Mouse (Mus musculus): ENCODE results near the gene Ttn. TPM values are rescaled to one million over a fixed set of nuclear protein-coding genes. Genes with fewer than 3 reads are reported as not detected.

Ttn gene
- total RNA-seq, 2 experiments from 2014 or later: 3,850 to 4,932 TPM

DNA sequence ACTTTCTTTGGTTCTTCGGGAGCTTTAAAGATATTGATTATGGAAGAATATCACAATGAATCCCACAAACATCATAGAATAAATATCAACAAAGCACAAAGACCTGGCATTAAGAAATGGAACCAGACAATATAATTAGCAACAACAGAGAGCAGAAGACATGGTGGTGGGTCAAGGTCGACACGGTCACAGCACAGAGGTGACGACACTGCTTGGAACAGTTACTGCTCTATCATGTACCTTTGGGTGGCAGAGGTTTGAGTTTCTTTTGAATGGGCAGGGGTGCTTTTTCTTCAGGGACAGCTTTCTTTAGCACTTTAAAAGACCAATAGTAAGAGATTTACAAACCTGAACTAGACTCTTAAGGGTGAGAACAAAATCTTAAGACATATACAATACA, 132.3 kb downstream of the Ttn start:
- DNase-seq (ENCODE audit: low spot score in 2 of 2): no peak

- no peak for DNase-seq (ENCODE audit: low spot score in 2 of 2)
These were observed 139.2 kb downstream of the Ttn start for GRCm38 (mm10) chr2:76843162-76843561.

DNA sequence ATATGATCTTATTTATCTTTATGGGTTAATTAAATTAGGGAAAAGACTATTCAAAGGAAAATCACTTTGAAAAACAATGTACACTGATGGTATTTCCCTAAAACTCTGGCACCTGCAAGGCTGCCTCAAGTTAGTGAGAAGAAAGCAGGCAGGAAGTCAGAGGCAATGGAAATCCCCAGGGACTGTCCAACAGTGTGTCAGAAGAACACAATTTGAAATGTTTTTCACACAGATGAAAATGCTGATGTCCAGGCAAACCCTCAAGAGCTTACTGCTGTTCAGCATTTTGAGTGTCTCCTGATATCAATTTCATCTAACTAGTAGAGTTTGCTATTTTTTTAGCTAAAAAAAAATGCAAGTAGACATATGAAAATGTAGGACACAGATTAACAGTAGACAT, 161.9 kb downstream of the Ttn start:
- no peak for DNase-seq (ENCODE audit: low spot score in 2 of 2)

DNA sequence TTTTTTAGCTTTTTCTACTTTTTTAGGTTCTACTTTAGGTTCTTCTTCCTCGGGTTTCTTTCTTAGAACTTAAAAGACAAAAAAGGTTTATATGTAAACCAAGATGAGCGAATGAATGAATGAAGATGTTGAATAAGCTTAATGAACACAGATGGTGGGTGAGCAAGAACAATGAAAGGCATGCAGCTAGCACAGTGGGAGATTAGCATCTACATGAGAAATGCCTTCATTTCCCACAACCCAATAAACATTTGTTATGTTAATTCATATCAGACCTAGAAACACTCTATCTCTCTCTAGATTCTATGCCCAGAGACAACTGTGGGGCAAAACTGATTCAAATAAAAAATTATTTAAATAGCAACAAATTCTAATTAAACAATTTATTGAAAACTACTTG, 164.6 kb downstream of the Ttn start:
- DNase-seq (ENCODE audit: low spot score in 2 of 2): no peak

- no peak for DNase-seq (ENCODE audit: low spot score in 2 of 2)
These were observed 168.1 kb downstream of the Ttn start for GRCm38 (mm10) chr2:76814048-76814817.

DNA sequence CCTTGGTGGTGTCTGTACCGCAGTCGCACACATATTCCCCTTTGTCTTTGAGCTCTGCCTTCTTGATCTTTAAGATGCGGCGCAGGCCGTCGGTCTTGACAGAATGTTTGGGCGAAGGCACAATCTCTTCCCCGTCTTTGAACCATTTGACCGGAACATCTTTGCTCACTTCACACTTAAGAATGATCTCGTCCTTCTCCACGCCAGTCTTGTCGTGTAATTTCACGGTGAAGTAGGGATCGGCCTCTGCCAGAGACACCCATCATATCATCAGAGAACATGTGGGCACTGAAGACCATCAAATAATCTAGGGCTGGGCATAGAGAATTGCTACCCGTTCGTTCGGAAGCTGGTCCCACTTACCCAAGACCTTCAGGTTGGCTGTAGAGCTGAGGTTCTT, 171.2 kb downstream of the Ttn start:
- DNase-seq (ENCODE audit: low spot score in 2 of 2): no peak

DNA sequence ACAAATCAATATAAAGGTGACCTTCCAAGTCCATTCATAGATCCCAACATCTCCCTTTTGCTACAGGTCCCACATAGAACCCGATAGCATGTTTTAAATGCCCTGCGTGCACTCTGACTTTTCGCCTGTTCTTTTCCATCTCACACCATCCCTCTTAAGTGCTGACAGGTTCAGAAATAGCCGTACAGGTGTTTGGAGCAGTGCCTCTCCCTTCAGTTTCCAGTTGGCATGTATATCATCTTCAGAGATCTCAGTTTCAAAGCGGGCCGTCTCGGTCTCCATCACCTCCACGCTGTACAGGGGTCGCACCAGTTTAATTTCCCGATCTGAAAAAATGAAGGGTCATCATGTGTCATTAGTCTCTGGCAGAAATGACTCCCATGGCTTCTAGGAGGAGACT, 174.0 kb downstream of the Ttn start:
- DNase-seq (ENCODE audit: low spot score in 2 of 2): no peak

DNA sequence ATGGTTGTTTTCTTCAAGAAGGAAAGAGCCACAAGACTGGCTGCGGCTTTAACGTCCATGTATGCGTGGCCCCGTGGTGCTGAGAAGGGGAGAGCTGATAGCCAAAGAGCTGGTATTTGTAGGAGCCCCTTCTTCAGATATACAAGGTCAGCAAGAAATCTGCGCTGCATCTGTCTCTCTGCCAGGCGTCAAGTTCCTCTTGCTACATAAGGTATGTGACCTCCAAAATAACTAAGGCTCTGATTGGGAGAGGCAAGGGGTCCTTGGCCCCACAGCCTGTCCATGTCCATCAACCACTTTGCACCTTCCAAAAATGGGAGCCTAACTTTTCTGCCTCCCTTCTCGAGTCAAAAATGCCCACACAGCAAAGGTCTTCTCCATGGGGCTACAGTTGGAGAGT, 175.1 kb downstream of the Ttn start:
- DNase-seq (ENCODE audit: low spot score in 2 of 2): no peak

DNA sequence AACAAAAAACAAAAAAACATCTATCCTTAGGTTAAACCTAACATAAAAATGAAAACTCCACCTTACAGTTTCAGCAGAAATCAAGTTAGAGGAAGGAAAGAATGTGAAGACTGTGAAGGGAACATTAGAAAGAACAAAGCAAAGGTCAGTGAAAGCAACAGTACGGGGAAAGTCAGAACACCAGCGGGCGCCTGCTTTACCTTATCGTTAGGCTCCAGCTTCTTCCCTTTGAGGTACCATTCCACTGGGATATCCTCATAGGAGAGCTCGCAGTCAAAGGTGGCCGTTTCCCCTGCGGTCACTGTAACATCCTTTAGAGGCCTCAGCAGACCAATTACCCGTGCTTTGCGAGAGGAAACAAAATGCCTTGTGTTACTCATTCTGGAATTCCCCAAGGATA, 175.5 kb downstream of the Ttn start:
- DNase-seq (ENCODE audit: low spot score in 2 of 2): no peak

DNA sequence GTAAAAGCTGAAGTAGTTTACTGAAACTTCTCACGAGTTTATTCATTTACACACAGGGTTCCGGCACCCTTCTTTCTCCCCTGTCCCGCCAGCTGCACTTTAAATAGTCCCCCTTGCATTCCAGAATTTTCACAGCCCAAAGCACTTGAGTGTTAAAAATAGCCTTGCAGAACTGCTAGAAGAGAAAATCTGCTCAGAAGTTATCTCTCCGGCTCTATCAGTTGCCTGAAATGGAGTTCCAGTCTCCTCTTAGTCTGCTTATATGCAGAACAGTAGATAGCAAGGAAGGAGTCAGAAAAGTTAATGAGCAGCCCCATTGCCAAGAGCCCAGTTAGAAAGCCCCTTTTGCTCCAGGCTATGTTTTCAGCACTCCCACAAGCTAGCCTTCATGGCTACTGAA, 176.0 kb downstream of the Ttn start:
- DNase-seq (ENCODE audit: low spot score in 2 of 2): no peak

- DNase-seq (ENCODE audit: low spot score in 2 of 2): no peak
These were observed 177.0 kb downstream of the Ttn start for GRCm38 (mm10) chr2:76805191-76805892.

DNA sequence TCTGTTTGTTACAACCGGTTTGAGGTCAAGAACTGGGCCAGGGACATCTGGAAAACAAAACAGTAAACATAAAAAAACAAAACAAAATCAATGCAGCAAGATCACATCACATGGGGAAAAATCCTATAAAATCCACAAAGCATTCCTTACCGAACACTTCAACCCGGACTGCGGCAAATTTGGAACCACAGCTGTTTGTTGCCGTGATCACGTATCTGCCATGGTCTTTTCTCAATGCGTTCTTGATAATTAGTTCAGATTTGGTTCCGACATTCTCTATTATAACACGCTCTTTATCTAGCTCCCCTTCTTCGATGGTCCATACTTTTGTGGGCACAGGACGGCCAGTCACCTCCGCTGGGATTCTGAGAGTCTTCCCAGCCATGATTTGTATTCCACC, 198.2 kb downstream of the Ttn start:
- DNase-seq (ENCODE audit: low spot score in 2 of 2): no peak

GRCm38 (mm10) chr2:76780792-76781191, 201.6 kb downstream of the Ttn start:
- no peak for DNase-seq (ENCODE audit: low spot score in 2 of 2)

- DNase-seq (ENCODE audit: low spot score in 2 of 2): no peak
These were observed 212.5 kb downstream of the Ttn start for GRCm38 (mm10) chr2:76769831-76770230.

GRCm38 (mm10) chr2:76767231-76767630, 215.1 kb downstream of the Ttn start:
- no peak for DNase-seq (ENCODE audit: low spot score in 2 of 2)

GRCm38 (mm10) chr2:76764526-76764925, 217.8 kb downstream of the Ttn start:
- no peak for DNase-seq (ENCODE audit: low spot score in 2 of 2)

DNA sequence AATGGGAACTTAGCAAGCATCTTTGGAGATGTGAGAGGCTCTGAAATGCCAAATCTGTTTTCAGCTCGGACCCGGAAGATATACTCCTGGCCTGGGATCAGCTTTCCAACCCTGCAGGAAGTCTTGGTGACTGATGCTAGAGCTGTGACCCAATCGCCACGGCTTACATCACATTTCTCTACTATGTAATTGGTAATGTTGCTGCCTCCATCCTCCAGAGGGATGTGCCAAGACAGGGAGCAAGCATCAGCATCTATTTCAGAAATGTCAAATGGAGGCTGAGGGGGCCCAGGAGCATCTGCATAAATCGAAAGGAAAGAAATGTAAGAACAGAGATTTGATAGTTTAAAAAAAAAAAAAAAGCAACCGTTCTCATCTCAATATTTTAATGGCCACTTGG, 220.2 kb downstream of the Ttn start:
- no peak for DNase-seq (ENCODE audit: low spot score in 2 of 2)

- no peak for DNase-seq (ENCODE audit: low spot score in 2 of 2)
These were observed 225.9 kb downstream of the Ttn start for GRCm38 (mm10) chr2:76756461-76756860.

DNA sequence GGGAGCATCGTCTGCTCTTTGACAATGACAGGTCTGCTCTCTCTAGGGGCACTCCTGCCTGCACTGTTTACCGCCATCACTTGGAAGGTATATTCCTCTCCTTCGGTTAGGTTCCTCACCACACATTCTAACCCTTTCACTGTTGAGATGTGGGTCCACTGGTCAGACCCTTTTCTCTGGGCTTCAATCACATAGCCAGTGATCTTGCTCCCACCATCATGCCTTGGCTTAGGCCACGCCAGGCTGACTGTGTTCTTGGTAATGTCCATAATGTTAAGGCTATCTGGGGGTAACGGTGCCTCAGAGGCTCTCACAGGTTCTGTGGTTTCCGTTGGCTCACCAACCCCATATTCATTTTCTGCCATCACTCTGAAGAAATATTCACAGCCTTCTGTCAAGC, 230.4 kb downstream of the Ttn start:
- DNase-seq (ENCODE audit: low spot score in 2 of 2): no peak

GRCm38 (mm10) chr2:76749341-76750110, 232.8 kb downstream of the Ttn start:
- no peak for DNase-seq (ENCODE audit: low spot score in 2 of 2)

DNA sequence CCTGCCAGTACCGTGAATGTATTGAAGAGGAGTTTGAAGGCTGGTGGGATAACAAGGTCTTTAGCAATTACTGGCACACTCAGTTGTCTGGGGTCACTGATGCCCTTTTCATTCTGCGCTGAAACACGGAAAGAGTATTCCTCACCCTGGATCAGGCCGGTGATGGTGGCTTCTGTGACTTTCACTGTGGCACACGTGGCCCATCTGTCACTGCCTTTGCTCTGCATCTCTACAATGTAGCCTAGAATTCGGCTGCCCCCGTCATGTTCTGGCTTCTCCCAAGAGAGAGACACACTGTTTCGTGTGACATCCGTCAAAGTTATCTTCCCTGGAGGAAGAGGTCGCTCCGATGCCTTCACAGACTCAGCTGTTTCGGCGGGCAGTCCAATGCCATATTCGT, 233.7 kb downstream of the Ttn start:
- DNase-seq (ENCODE audit: low spot score in 2 of 2): no peak

DNA sequence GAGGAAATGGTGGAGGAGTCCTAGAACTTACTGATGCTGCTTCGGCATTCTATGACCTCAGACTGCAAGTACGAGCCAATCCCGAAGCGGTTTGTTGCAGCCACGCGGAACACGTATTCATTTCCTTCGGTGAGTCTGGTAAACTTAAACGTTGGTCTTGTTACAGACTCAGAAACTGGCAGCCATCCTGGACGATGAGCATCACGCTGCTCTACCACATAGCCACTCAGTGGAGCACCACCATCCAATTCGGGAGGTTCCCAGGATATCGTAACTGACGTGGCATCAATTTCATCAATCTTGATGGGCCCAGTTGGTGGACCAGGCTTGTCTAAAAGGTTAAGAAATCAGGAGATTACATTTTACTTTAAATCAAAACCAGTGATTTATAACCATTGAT, 262.7 kb downstream of the Ttn start:
- no peak for DNase-seq (ENCODE audit: low spot score in 2 of 2)
